Mouse (Mus musculus) heart, embryonic 16.5 days (tissue): ENCODE results near the gene Gm20388. TPM values are rescaled to one million over a fixed set of nuclear protein-coding genes. Genes with fewer than 3 reads are reported as not detected.

Source experiments
- ATAC-seq: fragments of 200-750 bp; cut with Nextera tagmentation; replicated peaks from 2 replicates; pipeline ENCODE4 v1.8.0; 2017; ENCODE audit warnings: moderate number of reproducible peaks; ENCODE audit not compliant: insufficient read depth, low FRiP score; ENCODE audit errors: extremely low read depth
- H3K27ac ChIP-seq: fragments of 300-500 bp; sonication (generic); 2 replicates; pipeline ENCODE4 v1.5.1; 2014; ENCODE audit warnings: mild to moderate bottlenecking, low read length, control low read depth, moderate library complexity
- H3K27me3 ChIP-seq: fragments of 300-500 bp; sonication (generic); 2 replicates; pipeline ENCODE4 v1.6.1; 2014; ENCODE audit warnings: low read length, mixed read lengths; ENCODE audit not compliant: control insufficient read depth, insufficient read depth
- H3K36me3 ChIP-seq: fragments of 300-500 bp; sonication (generic); 2 replicates; pipeline ENCODE4 v1.6.1; 2014; ENCODE audit not compliant: control insufficient read depth, insufficient read depth
- H3K4me1 ChIP-seq: fragments of 300-500 bp; sonication (generic); 2 replicates; pipeline ENCODE4 v1.6.1; 2014; ENCODE audit warnings: low read length, mixed read lengths; ENCODE audit not compliant: control insufficient read depth, insufficient read depth
- H3K4me2 ChIP-seq: fragments of 300-500 bp; sonication (generic); 2 replicates; pipeline ENCODE4 v1.6.1; 2014; ENCODE audit warnings: low read depth, mild to moderate bottlenecking, control low read depth, low read length
- H3K4me3 ChIP-seq: fragments of 300-500 bp; sonication (generic); 2 replicates; pipeline ENCODE4 v1.5.1; 2014; ENCODE audit warnings: mild to moderate bottlenecking, control low read depth, low read length
- H3K9ac ChIP-seq: fragments of 300-500 bp; sonication (generic); 2 replicates; pipeline ENCODE4 v1.6.1; 2014; ENCODE audit warnings: low read length, control low read depth
- H3K9me3 ChIP-seq: fragments of 300-500 bp; sonication (generic); replicated peaks from 2 replicates; pipeline ENCODE4 v1.6.1; 2016; ENCODE audit warnings: low read length; ENCODE audit not compliant: control insufficient read depth
- WGBS: fragments of 180-500 bp; shearing (Covaris S2); extraction: QIAGEN DNeasy Blood & Tissue Kit; methylation state at CpG from one replicate; pipeline ENCODE4 v1.1.7; 2014; 5-methylcytosine and 5-hydroxymethylcytosine counted together
- polyA plus RNA-seq: library from polyadenylated mRNA; unstranded; fragments of >200 nt; fragmentation: Nextera tagmentation; extraction: Ambion mirVana; gene quantifications from 2 replicates; pipeline ENCODE4 v1.2.1, GENCODE M21; 2015

Gene Gm20388
- polyA plus RNA-seq, 1 experiment from 2014 or later = 4.5 TPM

DNA sequence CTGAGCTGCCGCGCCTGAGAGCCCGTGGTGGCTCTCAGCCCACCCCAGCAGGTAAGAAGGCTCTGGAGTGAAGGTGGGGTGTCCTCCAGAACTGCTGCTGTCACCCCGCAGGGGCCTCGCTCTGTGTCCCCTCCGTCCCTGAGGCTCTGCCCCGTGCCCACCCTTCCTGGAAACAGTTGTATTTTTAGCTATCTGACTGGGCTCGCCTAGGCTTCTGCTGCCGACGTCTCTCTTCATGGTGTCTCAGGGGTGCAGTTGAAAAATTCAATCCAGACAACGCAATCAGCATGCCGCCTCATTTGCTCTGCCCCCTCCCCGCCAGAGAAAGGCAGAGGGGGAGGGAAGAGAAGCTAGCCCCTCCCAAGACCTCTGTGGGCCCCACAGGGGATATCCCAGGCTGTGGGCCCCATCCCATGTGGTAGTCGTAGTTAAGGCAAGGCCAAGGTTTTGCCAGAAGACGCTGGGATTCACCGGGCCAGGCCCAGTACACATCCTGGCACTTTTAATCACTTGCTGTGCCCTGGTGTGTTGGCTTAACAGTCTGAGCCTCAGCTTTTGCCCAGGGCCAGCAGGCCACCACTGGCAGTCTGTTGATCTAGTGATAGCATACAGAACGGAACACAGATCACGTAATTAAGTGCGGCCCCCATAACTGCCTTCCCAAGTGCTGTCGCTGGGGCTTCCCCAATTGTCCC lies 645.7 kb downstream of the Gm20388 start:
- peak overlapping the region; percentile 17 for H3K4me3 ChIP-seq
- H3K27me3 ChIP-seq = no peaks in the 10 kb centered on the region
- H3K9me3 ChIP-seq = no peaks in the 10 kb centered on the region
- H3K36me3 ChIP-seq = no peaks in the 10 kb centered on the region
- WGBS = 39% methylated on average over 20 of the region's 20 CpGs
- peaks cover 88% of the 10 kb centered on the region for H3K4me1 ChIP-seq
- peak overlapping the region; percentile 71 for H3K9ac ChIP-seq
- H3K27ac ChIP-seq = peak overlapping the region; percentile 96
- ATAC-seq = peak; percentile 32; the same call in 1 of the 2 replicates
- peak overlapping the region; percentile 47 for H3K4me2 ChIP-seq

DNA sequence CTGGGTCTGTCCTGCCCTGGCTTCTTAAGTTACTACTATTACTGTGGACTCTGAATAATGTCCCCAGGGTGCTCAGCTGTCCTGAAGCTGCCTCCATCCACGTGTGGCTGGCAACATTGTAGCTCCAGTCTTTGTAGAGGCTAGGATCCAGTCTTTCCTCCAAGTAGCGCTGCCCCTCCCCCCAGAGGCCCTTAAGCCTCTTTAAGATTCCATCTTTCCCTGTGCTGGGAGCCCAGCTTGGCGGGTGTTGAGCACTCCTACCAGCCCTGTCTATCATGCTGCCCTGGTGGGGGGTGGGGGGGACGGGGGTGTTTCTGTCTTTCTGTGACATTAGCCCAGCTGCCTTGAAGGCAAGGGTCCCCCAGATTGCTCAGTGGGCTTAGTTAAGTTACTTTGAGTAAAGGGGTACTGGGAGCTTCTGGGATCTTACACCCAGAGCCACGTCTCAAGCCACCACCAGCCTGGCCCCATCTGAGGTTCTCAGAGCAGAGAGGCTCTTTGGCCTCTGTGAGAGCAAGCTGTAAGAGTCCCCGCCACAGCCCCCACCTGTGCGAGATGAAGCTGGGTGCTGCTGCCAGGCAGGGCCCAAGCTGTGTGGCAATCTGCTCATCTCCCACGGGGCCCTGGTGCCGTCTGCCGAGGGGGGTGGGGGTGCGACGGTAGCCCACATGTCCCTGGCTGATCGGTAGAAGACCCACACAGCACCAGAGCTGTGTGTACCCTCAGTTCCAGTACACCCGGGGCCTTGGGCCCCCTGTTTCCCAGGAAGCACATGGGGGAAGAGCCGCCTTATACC lies 646.7 kb downstream of the Gm20388 start:
- Histone ChIP-seq H3K36me3 (no peaks in the 10 kb centered on the region), H3K27me3 (no peaks in the 10 kb centered on the region), H3K27ac (peak overlapping the region; percentile 96), H3K4me3 (no peak overlapping the region), H3K9ac (peak overlapping the region; percentile 71), H3K4me1 (peaks cover 88% of the 10 kb centered on the region), H3K9me3 (no peaks in the 10 kb centered on the region), H3K4me2 (no peak overlapping the region)
- 54% methylated on average over 15 of the region's 15 CpGs for WGBS
- no peak for ATAC-seq

DNA sequence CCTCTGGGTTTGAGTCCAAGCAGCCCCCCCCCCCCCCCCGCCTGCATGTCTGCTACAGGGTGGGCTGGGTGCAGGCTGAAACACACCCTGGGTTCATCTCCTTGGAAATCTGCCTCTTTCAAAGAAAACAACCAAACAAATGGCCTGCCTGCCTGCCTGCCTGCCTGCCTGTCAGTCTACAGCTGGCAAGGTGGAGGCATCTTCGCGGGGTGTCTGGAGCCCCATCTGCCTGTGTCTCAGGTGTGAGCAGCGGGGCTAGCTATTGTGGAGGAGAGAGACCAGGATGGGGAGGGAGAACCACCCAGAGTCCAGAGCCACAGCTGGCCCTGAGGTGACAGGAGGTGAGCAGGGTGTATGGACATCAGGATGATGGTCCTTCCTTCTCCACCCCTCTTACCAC lies 647.5 kb downstream of the Gm20388 start:
- Histone ChIP-seq H3K27ac (no peak overlapping the region), H3K4me2 (no peak overlapping the region), H3K4me3 (no peak overlapping the region), H3K27me3 (no peaks in the 10 kb centered on the region), H3K9ac (no peak overlapping the region), H3K4me1 (peaks cover 90% of the 10 kb centered on the region), H3K9me3 (no peaks in the 10 kb centered on the region), H3K36me3 (no peaks in the 10 kb centered on the region)
- 65% methylated on average over 4 of the region's 4 CpGs for WGBS
- no peak for ATAC-seq

DNA sequence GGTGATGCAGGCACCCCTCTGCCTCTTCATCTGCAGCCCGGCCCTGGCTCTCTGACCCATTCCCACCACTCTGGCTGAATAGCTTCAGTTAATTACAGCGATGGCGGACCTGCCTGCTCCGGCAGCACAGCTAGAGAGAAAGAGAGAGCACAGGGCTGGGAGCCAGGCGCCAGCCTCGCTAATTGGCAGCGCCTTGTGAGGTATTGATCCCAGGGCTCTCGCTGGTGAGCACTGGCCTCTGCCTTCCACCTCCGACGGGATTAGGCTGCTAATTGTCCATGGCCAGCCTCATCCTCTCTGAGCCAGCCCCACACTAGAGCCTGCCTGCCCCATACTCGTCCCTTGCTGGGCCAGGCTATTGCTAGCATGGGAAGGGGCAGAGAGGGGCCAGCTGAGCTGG lies 649.0 kb downstream of the Gm20388 start:
- Histone ChIP-seq H3K27me3 (no peaks in the 10 kb centered on the region), H3K4me3 (no peak overlapping the region), H3K4me2 (no peak overlapping the region), H3K36me3 (no peaks in the 10 kb centered on the region), H3K9me3 (no peaks in the 10 kb centered on the region), H3K9ac (no peak overlapping the region), H3K4me1 (peaks cover 90% of the 10 kb centered on the region), H3K27ac (no peak overlapping the region)
- 69% methylated on average over 11 of the region's 11 CpGs for WGBS
- no peak for ATAC-seq

DNA sequence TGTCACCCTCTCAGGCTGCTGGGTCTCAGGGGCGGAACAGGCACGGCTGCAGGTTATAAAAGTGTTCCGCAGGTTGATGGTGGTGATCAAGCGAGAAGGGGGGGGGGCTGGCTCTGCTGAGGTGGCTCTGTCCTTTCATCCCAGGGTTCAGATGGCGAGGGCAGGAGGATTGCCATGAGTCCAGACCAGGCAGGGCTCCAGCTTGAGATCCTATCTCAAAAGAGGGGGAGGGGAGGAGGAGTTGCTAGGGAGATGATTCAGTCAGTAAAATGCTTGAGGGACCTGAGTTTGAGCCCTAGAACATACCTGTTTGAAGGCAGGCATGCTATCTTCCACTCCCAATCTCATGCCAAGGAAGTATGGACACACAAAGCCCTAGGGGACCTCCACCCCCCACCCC lies 649.9 kb downstream of the Gm20388 start:
- Histone ChIP-seq H3K9me3 (no peaks in the 10 kb centered on the region), H3K4me3 (no peak overlapping the region), H3K4me1 (peaks cover 91% of the 10 kb centered on the region), H3K27ac (no peak overlapping the region), H3K4me2 (no peak overlapping the region), H3K9ac (0 out of 2 replicates have a peak overlapping the region, but pooled peaks have one; percentile 17), H3K27me3 (no peaks in the 10 kb centered on the region), H3K36me3 (no peaks in the 10 kb centered on the region)
- 87% methylated on average over 5 of the region's 5 CpGs for WGBS
- ATAC-seq = no peak

DNA sequence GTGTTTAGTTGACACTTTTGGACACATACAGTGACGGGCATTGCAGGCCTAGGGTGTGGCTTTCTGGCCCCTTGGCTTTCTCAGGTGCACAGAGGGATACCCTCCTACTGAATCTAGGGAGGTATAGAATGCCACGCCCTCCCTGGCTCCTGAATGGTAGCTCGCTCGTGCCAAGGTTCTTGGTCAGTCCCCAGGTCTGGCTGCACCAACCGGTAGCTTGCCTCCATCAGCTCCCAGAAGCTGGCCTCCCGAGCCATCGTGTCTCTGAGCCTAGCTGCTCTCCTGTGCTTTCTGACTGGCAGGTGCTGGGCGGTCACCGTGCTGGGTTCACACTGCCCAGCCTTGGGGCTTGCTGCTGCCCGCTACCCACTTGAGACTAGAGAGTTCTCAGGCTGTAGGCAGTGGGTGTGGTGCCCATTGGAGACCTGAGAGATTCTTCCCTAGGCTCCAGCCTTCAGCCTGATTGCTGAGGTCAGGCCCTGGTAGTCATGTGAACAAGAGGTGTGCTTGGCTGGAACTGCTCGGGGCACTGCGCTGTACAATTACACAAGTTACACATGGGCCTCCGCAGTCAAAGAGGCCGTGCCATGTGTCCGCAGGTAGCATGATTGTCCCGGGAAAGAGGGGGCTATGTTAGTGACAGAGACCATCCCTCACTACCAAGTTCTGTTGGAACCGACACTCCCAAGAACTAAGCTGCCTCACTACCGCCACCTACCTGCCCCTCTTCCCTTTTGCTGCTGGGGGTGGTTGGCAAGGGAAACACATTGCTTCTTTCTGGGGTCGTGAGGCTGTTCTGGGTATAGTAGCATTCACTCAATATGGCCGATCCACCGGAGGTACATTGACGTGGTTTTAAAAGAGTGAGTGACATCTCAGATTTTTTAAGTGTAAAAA lies 651.1 kb downstream of the Gm20388 start:
- no peaks in the 10 kb centered on the region for H3K9me3 ChIP-seq
- H3K36me3 ChIP-seq = peaks cover 2% of the 10 kb centered on the region
- no peaks in the 10 kb centered on the region for H3K27me3 ChIP-seq
- H3K4me2 ChIP-seq = no peak overlapping the region
- 70% methylated on average over 22 of the region's 22 CpGs for WGBS
- peaks cover 78% of the 10 kb centered on the region for H3K4me1 ChIP-seq
- no peak overlapping the region for H3K9ac ChIP-seq
- H3K4me3 ChIP-seq = no peak overlapping the region
- H3K27ac ChIP-seq = 0 out of 2 replicates have a peak overlapping the region, but pooled peaks have one; percentile 2
- no peak for ATAC-seq

DNA sequence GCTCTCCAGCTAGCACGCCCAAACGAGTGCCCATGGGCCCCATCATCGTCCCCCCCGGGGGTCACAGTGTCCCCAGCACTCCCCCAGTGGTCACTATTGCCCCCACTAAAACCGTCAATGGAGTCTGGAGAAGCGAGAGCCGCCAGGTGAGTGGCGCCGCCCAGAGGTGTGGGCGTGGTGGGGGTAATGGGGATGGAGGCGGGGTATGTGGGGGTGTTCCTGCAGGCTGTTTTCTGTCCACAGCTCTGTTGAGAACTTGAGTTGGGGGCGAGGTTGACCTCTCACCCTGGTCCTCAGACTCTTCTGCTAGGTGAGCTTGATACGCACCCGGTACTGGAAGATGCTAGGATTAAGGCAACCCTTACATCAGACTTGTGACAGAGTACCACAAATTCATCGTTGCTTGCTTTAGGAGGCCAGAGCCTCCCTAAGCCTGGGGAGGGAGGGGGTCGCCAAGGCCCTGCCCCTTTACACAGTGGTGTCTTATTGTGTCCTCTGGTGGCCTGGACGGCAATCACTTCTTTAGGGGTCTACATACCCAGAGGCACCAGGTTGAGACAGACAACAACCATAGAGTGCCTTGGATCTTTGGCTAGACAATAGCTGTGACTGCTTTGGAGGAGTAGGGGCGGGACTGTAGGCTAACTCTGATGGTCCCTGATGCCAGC lies 652.2 kb downstream of the Gm20388 start:
- WGBS = 78% methylated on average over 18 of the region's 18 CpGs
- Histone ChIP-seq H3K27ac (peak overlapping the region; percentile 92), H3K4me2 (peak overlapping the region; percentile 44; the same call in 1 of the 2 replicates), H3K4me1 (peaks cover 68% of the 10 kb centered on the region), H3K27me3 (no peaks in the 10 kb centered on the region), H3K36me3 (peaks cover 13% of the 10 kb centered on the region), H3K9me3 (no peaks in the 10 kb centered on the region), H3K9ac (peak overlapping the region; percentile 39), H3K4me3 (no peak overlapping the region)
- no peak for ATAC-seq

DNA sequence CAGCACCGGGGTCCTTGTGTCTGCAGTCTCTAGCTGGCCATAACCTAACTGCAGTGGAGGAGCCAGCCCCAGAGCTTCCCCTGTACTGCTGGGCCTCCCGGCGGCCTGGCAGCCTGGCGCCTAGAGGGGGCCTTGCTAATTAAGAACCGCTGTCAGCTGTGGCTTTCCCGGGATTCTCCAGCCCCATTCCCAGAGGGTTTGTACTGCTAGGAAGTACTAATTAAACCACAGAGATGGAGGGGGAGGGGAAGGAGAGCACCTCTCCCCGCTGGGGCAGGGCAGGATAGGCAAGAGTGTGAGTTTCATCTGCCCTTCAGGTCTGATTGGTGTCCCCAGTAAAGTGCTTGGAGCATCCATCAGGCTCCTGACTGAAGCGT lies 652.7 kb downstream of the Gm20388 start:
- 10% methylated on average over 8 of the region's 8 CpGs for WGBS
- no peaks in the 10 kb centered on the region for H3K27me3 ChIP-seq
- no peaks in the 10 kb centered on the region for H3K9me3 ChIP-seq
- H3K36me3 ChIP-seq = peaks cover 18% of the 10 kb centered on the region
- ATAC-seq = no peak
- H3K4me3 ChIP-seq = no peak overlapping the region
- peak overlapping the region; percentile 39 for H3K9ac ChIP-seq
- H3K27ac ChIP-seq = peak overlapping the region; percentile 92
- H3K4me1 ChIP-seq = peaks cover 65% of the 10 kb centered on the region
- H3K4me2 ChIP-seq = peak overlapping the region; percentile 44; the same call in 1 of the 2 replicates
